Mouse (Mus musculus) granulocyte monocyte progenitor cell, adult 5-6 weeks (primary cell): ENCODE results near the gene Cd209g. TPM values are rescaled to one million over a fixed set of nuclear protein-coding genes. Genes with fewer than 3 reads are reported as not detected.

Source experiments
- total RNA-seq, 2 experiments: library from RNA; stranded (forward) in 1 of 2; stranded (reverse) in 1 of 2; fragments of 200-712, 200-1000 nt in 1 of 2; fragments of >200 nt in 1 of 2; fragmentation: Nextera tagmentation in 1 of 2; gene quantifications; 2 replicates each; pipeline ENCODE4 v1.2.3; 2014 to 2017

The Cd209g gene
- total RNA-seq, 2 experiments from 2014 or later, result not detected

Other genes with a start within 250 kb of the Cd209g start
- not detected in 2 replicates for gene Cd209b, start 207.3 kb upstream of the Cd209g start, total RNA-seq (2014; fragmentation: Nextera tagmentation)
- not detected in 2 replicates for gene Cd209b, start 207.3 kb upstream of the Cd209g start, total RNA-seq (2017)
- not detected in 2 replicates for gene Cd209c, start 179.4 kb upstream of the Cd209g start, total RNA-seq (2014; fragmentation: Nextera tagmentation)
- not detected in 2 replicates for gene Cd209c, start 179.4 kb upstream of the Cd209g start, total RNA-seq (2017)
- gene Cd209f, start 28.3 kb upstream of the Cd209g start, total RNA-seq (2014; fragmentation: Nextera tagmentation), result 0.64 TPM in 1 of 2 replicates, not detected in the other
- gene Cd209f, start 28.3 kb upstream of the Cd209g start, total RNA-seq (2017), result not detected in 2 replicates
- gene Evi5l, start 32.5 kb downstream of the Cd209g start, total RNA-seq (2014; fragmentation: Nextera tagmentation), result 4.4 and 10.5 TPM in 2 replicates
- 4.1 and 9.4 TPM in 2 replicates for gene Evi5l, start 32.5 kb downstream of the Cd209g start, total RNA-seq (2017)
- gene Prr36, start 83.4 kb downstream of the Cd209g start, total RNA-seq (2014; fragmentation: Nextera tagmentation), result 0.68 and 0.80 TPM in 2 replicates
- gene Prr36, start 83.4 kb downstream of the Cd209g start, total RNA-seq (2017), result under 0.01 TPM in 1 of 2 replicates, not detected in the other
- gene Lrrc8e, start 92.7 kb downstream of the Cd209g start, total RNA-seq (2014; fragmentation: Nextera tagmentation), result not detected in 2 replicates
- not detected in 2 replicates for gene Lrrc8e, start 92.7 kb downstream of the Cd209g start, total RNA-seq (2017)
- gene Map2k7, start 104.6 kb downstream of the Cd209g start, total RNA-seq (2014; fragmentation: Nextera tagmentation), result 29.7 and 44.6 TPM in 2 replicates
- gene Map2k7, start 104.6 kb downstream of the Cd209g start, total RNA-seq (2017), result 21.5 and 34.3 TPM in 2 replicates
- gene Gm49320, start 104.8 kb downstream of the Cd209g start, total RNA-seq (2014; fragmentation: Nextera tagmentation), result 1.1 TPM in 1 of 2 replicates, not detected in the other
- gene Gm49320, start 104.8 kb downstream of the Cd209g start, total RNA-seq (2017), result 0.52 TPM in 1 of 2 replicates, not detected in the other
- gene Tgfbr3l, start 114.1 kb downstream of the Cd209g start, total RNA-seq (2014; fragmentation: Nextera tagmentation), result 13.1 and 17.0 TPM in 2 replicates
- gene Tgfbr3l, start 114.1 kb downstream of the Cd209g start, total RNA-seq (2017), result 2.4 and 2.8 TPM in 2 replicates
- 14.4 and 14.5 TPM in 2 replicates for gene Snapc2, start 119.0 kb downstream of the Cd209g start, total RNA-seq (2014; fragmentation: Nextera tagmentation)
- gene Snapc2, start 119.0 kb downstream of the Cd209g start, total RNA-seq (2017), result 12.5 and 14.5 TPM in 2 replicates
- gene Ctxn1, start 125.2 kb downstream of the Cd209g start, total RNA-seq (2014; fragmentation: Nextera tagmentation), result 3.8 and 3.9 TPM in 2 replicates
- 0.60 TPM in 1 of 2 replicates, not detected in the other for gene Ctxn1, start 125.2 kb downstream of the Cd209g start, total RNA-seq (2017)
- 72.1 and 74.5 TPM in 2 replicates for gene Timm44, start 141.8 kb downstream of the Cd209g start, total RNA-seq (2014; fragmentation: Nextera tagmentation)
- 113 and 128 TPM in 2 replicates for gene Timm44, start 141.8 kb downstream of the Cd209g start, total RNA-seq (2017)
- 16.9 and 23.2 TPM in 2 replicates for gene Ccl25, start 191.1 kb downstream of the Cd209g start, total RNA-seq (2014; fragmentation: Nextera tagmentation)
- 5.1 and 16.7 TPM in 2 replicates for gene Ccl25, start 191.1 kb downstream of the Cd209g start, total RNA-seq (2017)
- gene Elavl1, start 191.3 kb downstream of the Cd209g start, total RNA-seq (2014; fragmentation: Nextera tagmentation), result 99.5 and 118 TPM in 2 replicates
- gene Elavl1, start 191.3 kb downstream of the Cd209g start, total RNA-seq (2017), result 92.6 and 107 TPM in 2 replicates